Comparison of ENCODE assay signal across 23 mouse cellular contexts in the genomic region with DNA sequence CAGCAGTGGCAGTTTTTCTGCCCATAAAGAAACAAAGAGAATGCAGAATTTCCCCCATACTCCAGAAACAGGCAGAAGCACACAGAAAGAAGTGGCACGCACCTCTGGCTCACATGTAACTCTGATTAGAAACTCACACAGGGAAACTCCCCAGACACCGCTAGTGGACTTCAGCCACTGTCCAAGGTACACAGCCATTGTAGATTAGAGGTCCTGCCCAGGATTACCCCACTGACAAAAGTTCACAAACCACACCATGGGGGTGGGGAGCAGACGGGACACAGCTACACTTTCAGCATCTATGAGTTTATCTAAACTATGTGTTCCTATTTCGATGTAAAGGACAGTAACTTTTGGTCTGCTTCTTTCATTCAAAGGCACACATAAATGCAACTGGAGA. TPM values are rescaled to one million over a fixed set of nuclear protein-coding genes. Genes with fewer than 3 reads are reported as not detected.
DNase-seq lines count a peak whose midpoint lies in the region; ATAC-seq and TF ChIP-seq lines count a peak whose summit lies in the region.
"Had no signal": no experiment of that assay in that cellular context is flagged by ENCODE, and none has a peak within 500 bp of the region (broad histone marks: within the 10 kb centered on the region; RNA-seq: fewer than 3 reads in every experiment).

No protein-coding gene starts in this region.

- peak; percentile 57 for DNase-seq in heart, adult 11 months
- DNase-seq in heart, postnatal 4 days = no peak
- peak; percentile 49 for DNase-seq in kidney, postnatal 10 days
- DNase-seq in liver, embryonic 11.5 days (ENCODE audit: low spot score) = no peak
- DNase-seq in hindbrain, postnatal 0 days (ENCODE audit: low spot score) = no peak
- no peak for DNase-seq in MN1 (ENCODE audit: low spot score)
- DNase-seq: cerebellum, postnatal 25 days; gastrocnemius, postnatal 25 days; lung, embryonic 14.5 days; right cerebral cortex, postnatal 25 days; thymus, postnatal 4 days had no signal

- TF ChIP-seq CTCF in hindbrain, postnatal 0 days (IDR thresholded peaks at IDR 0.05; ENCODE audit: low read depth) = no peak

- H3K4me1 ChIP-seq in liver, embryonic 11.5 days (replicated peaks; ENCODE audit: control insufficient read depth, insufficient read depth, low read length) = peaks cover 11% of the 10 kb centered on the region
- 0 out of 2 replicates have a peak, but pooled peaks cover 9% of the 10 kb centered on the region for H3K4me1 ChIP-seq in stomach, embryonic 16.5 days (ENCODE audit: control insufficient read depth, insufficient read depth, low read length)
- H3K4me1 ChIP-seq in hindbrain, postnatal 0 days (ENCODE audit: insufficient read depth, low read length) = no peaks in the 10 kb centered on the region
- peaks cover 11% of the 10 kb centered on the region for H3K4me1 ChIP-seq in neural tube, embryonic 15.5 days

- no peaks in the 10 kb centered on the region for H3K27me3 ChIP-seq in liver, embryonic 11.5 days (replicated peaks; ENCODE audit: control insufficient read depth, insufficient read depth, low read length)
- H3K27me3 ChIP-seq in stomach, embryonic 16.5 days (ENCODE audit: control insufficient read depth, insufficient read depth, low read length) = no peaks in the 10 kb centered on the region
- H3K27me3 ChIP-seq in hindbrain, postnatal 0 days (ENCODE audit: insufficient read depth, low read length) = no peaks in the 10 kb centered on the region
- no peaks in the 10 kb centered on the region for H3K27me3 ChIP-seq in neural tube, embryonic 15.5 days (replicated peaks)
- H3K27me3 ChIP-seq: forebrain, embryonic 13.5 days; neural tube, embryonic 13.5 days had no signal

- WGBS in liver, embryonic 11.5 days = 79% methylated on average over 4 of the region's 4 CpGs
- WGBS in stomach, embryonic 16.5 days = 89% methylated on average over 4 of the region's 4 CpGs
- 97% methylated on average over 4 of the region's 4 CpGs for WGBS in hindbrain, postnatal 0 days
- WGBS in neural tube, embryonic 15.5 days = 94% methylated on average over 4 of the region's 4 CpGs

- no peaks in the 10 kb centered on the region for H3K36me3 ChIP-seq in liver, embryonic 11.5 days (ENCODE audit: control insufficient read depth, insufficient read depth, low read length)
- no peaks in the 10 kb centered on the region for H3K36me3 ChIP-seq in stomach, embryonic 16.5 days (ENCODE audit: control insufficient read depth, insufficient read depth, low read length)
- H3K36me3 ChIP-seq in hindbrain, postnatal 0 days (ENCODE audit: insufficient read depth, low read length) = no peaks in the 10 kb centered on the region
- no peaks in the 10 kb centered on the region for H3K36me3 ChIP-seq in neural tube, embryonic 15.5 days
- H3K36me3 ChIP-seq: neural tube, embryonic 13.5 days had no signal

- no peak overlapping the region for H3K4me3 ChIP-seq in liver, embryonic 11.5 days (ENCODE audit: low read depth, low read length)
- H3K4me3 ChIP-seq in stomach, embryonic 16.5 days (replicated peaks; ENCODE audit: low read length) = no peak overlapping the region
- H3K4me3 ChIP-seq in hindbrain, postnatal 0 days (ENCODE audit: low read length) = no peak overlapping the region
- no peak overlapping the region for H3K4me3 ChIP-seq in neural tube, embryonic 15.5 days (replicated peaks)
- H3K4me3 ChIP-seq: embryonic facial prominence, embryonic 10.5 days; forebrain, embryonic 13.5 days; limb, embryonic 10.5 days; neural tube, embryonic 13.5 days had no signal

- H3K27ac ChIP-seq in liver, embryonic 11.5 days (ENCODE audit: low read depth, low read length) = no peak overlapping the region
- no peak overlapping the region for H3K27ac ChIP-seq in stomach, embryonic 16.5 days (ENCODE audit: low read length)
- no peak overlapping the region for H3K27ac ChIP-seq in hindbrain, postnatal 0 days
- H3K27ac ChIP-seq in neural tube, embryonic 15.5 days (replicated peaks) = no peak overlapping the region
- H3K27ac ChIP-seq: embryonic facial prominence, embryonic 10.5 days; forebrain, embryonic 13.5 days; limb, embryonic 10.5 days; macrophage; neural tube, embryonic 13.5 days had no signal

- ATAC-seq in liver, embryonic 11.5 days (replicated peaks; ENCODE audit: low FRiP score) = 0 out of 2 replicates have a peak, but pooled peaks have one; percentile 40
- peak; percentile 53; the same call in 1 of the 2 replicates for ATAC-seq in stomach, embryonic 16.5 days (ENCODE audit: insufficient read depth, low FRiP score)
- ATAC-seq in hindbrain, postnatal 0 days = no peak
- ATAC-seq in neural tube, embryonic 15.5 days (ENCODE audit: low FRiP score) = no peak
- ATAC-seq: forebrain, embryonic 13.5 days; hindbrain, embryonic 16.5 days had no signal

- no peak overlapping the region for H3K9ac ChIP-seq in liver, embryonic 11.5 days (ENCODE audit: low read depth, low read length)
- H3K9ac ChIP-seq in stomach, embryonic 16.5 days (ENCODE audit: low read length) = no peak overlapping the region
- no peak overlapping the region for H3K9ac ChIP-seq in hindbrain, postnatal 0 days (replicated peaks; ENCODE audit: low read length)
- H3K9ac ChIP-seq in neural tube, embryonic 15.5 days (replicated peaks) = no peak overlapping the region
- H3K9ac ChIP-seq: forebrain, embryonic 13.5 days; lung, embryonic 14.5 days; neural tube, embryonic 13.5 days had no signal

- H3K4me2 ChIP-seq in liver, embryonic 11.5 days = no peak overlapping the region
- H3K4me2 ChIP-seq in stomach, embryonic 16.5 days (ENCODE audit: low read depth, low read length) = no peak overlapping the region
- H3K4me2 ChIP-seq in hindbrain, postnatal 0 days (ENCODE audit: low read depth, low read length) = no peak overlapping the region
- H3K4me2 ChIP-seq in neural tube, embryonic 15.5 days = no peak overlapping the region
- H3K4me2 ChIP-seq: forebrain, embryonic 13.5 days; heart, embryonic 11.5 days; lung, embryonic 14.5 days; midbrain, embryonic 11.5 days; neural tube, embryonic 13.5 days had no signal

- no peaks in the 10 kb centered on the region for H3K9me3 ChIP-seq in liver, embryonic 11.5 days (ENCODE audit: control insufficient read depth, low read length)
- H3K9me3 ChIP-seq in stomach, embryonic 16.5 days (replicated peaks; ENCODE audit: control insufficient read depth, low read length) = no peaks in the 10 kb centered on the region
- no peaks in the 10 kb centered on the region for H3K9me3 ChIP-seq in hindbrain, postnatal 0 days (ENCODE audit: low read length)
- H3K9me3 ChIP-seq in neural tube, embryonic 15.5 days (replicated peaks) = no peaks in the 10 kb centered on the region
- H3K9me3 ChIP-seq: forebrain, embryonic 13.5 days; limb, embryonic 10.5 days; neural tube, embryonic 13.5 days had no signal

RNA-seq across cellular contexts. Expression of gene Gpsm2, which starts 7.3 kb away (rescaled TPM):
- 10 to 100 TPM; 24.0 to 24.7 TPM for total RNA-seq in heart, postnatal 4 days (2021)
- polyA plus RNA-seq in liver, embryonic 11.5 days (2014; fragmentation: Nextera tagmentation; extraction: Ambion mirVana) = 41.8 and 46.2 TPM in 2 replicates
- 51.3 and 57.7 TPM in 2 replicates for polyA plus RNA-seq in stomach, embryonic 16.5 days (2015; fragmentation: Nextera tagmentation; extraction: Ambion mirVana)
- total RNA-seq in hindbrain, postnatal 0 days (2014; rRNA removed) = 12.9 and 13.5 TPM in 2 replicates
- 16.8 and 18.0 TPM in 2 replicates for polyA plus RNA-seq in hindbrain, postnatal 0 days (2015; fragmentation: Nextera tagmentation; extraction: Ambion mirVana)
- 17.5 and 23.6 TPM in 2 replicates for polyA plus RNA-seq in neural tube, embryonic 15.5 days (2015; fragmentation: Nextera tagmentation; extraction: Ambion mirVana)

RNA-seq across cellular contexts. Expression of gene Aknad1, which starts 24.6 kb away (rescaled TPM):
- total RNA-seq in heart, postnatal 4 days (2021) = under 1 TPM; 0.12 to 0.23 TPM
- polyA plus RNA-seq in liver, embryonic 11.5 days (2014; fragmentation: Nextera tagmentation; extraction: Ambion mirVana) = 0.44 and 0.45 TPM in 2 replicates
- polyA plus RNA-seq in stomach, embryonic 16.5 days (2015; fragmentation: Nextera tagmentation; extraction: Ambion mirVana) = 0.49 and 0.97 TPM in 2 replicates
- not detected in 2 replicates for total RNA-seq in hindbrain, postnatal 0 days (2014; rRNA removed)
- not detected in 2 replicates for polyA plus RNA-seq in hindbrain, postnatal 0 days (2015; fragmentation: Nextera tagmentation; extraction: Ambion mirVana)
- 0.10 TPM in 1 of 2 replicates, not detected in the other for polyA plus RNA-seq in neural tube, embryonic 15.5 days (2015; fragmentation: Nextera tagmentation; extraction: Ambion mirVana)
- total RNA-seq: heart, postnatal 25 days; layer of hippocampus, adult 8-10 months had no signal
- polyA plus RNA-seq: forebrain, embryonic 13.5 days; heart, embryonic 11.5 days; hindbrain, embryonic 16.5 days; macrophage; midbrain, embryonic 11.5 days; neural tube, embryonic 13.5 days had no signal

Comparison
In these comparisons a context has a peak if more than half of its experiments do, and no peak if none do; other contexts are left out.
1. DNase-seq: peak in heart, adult 11 months (single experiment) and kidney, postnatal 10 days (single experiment); none in heart, postnatal 4 days (single experiment), liver, embryonic 11.5 days (single experiment), hindbrain, postnatal 0 days (single experiment) and MN1 (single experiment).
2. ATAC-seq: peak in liver, embryonic 11.5 days (single experiment) and stomach, embryonic 16.5 days (single experiment); none in hindbrain, postnatal 0 days (single experiment) and neural tube, embryonic 15.5 days (single experiment).